Mouse (Mus musculus): ENCODE measurements around the gene Prkg1. TPM values are rescaled to one million over a fixed set of nuclear protein-coding genes. Genes with fewer than 3 reads are reported as not detected.

Prkg1 gene
- polyA plus RNA-seq, 1 experiment, result 1.4 TPM

GRCm38 (mm10) chr19:31713321-31713720 is 51.5 kb downstream of the Prkg1 start:
- TF ChIP-seq CTCF (IDR thresholded peaks at IDR 0.05; ENCODE audit: control insufficient read depth, insufficient read depth, low read length), result no peak
- no peak for TF ChIP-seq POLR2A (IDR thresholded peaks at IDR 0.05; ENCODE audit: borderline replicate concordance, control insufficient read depth, low read depth, low read length)
- Histone ChIP-seq H3K4me1 (ENCODE audit: control insufficient read depth, insufficient read depth, low read length) (no peaks in the 10 kb centered on the region), H3K27ac (ENCODE audit: control insufficient read depth, insufficient read depth, low read depth, low read length, poor library complexity) (no peak overlapping the region), H3K4me3 (replicated peaks; ENCODE audit: control insufficient read depth, low read depth, low read length) (no peak overlapping the region)
- 80% methylated on average over 4 of the region's 4 CpGs for WGBS

DNA sequence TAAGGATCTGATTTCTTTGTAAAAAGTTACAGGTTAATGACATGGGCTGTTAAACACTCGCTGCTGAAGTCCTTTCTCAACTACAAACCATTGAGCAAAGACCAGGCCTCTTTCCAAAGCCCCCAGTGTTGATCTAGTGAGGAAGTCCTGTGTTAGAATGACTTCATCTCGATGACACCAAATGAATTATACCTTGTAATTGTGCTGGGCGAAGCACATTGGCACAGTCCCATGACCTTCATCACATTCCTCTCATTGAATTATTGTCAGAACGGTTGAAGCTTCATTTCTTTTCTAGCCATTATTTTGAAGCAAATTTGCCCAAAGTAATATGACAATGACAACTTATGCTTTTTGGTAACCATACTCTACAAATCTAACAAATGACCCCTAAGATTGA is 54.5 kb downstream of the Prkg1 start:
- Histone ChIP-seq H3K4me3 (replicated peaks; ENCODE audit: control insufficient read depth, low read depth, low read length) (no peak overlapping the region), H3K27ac (ENCODE audit: control insufficient read depth, insufficient read depth, low read depth, low read length, poor library complexity) (no peak overlapping the region), H3K4me1 (ENCODE audit: control insufficient read depth, insufficient read depth, low read length) (no peaks in the 10 kb centered on the region)
- TF ChIP-seq POLR2A (IDR thresholded peaks at IDR 0.05; ENCODE audit: borderline replicate concordance, control insufficient read depth, low read depth, low read length) (no peak), CTCF (IDR thresholded peaks at IDR 0.05; ENCODE audit: control insufficient read depth, insufficient read depth, low read length) (no peak)
- 78% methylated on average over 4 of the region's 4 CpGs for WGBS

DNA sequence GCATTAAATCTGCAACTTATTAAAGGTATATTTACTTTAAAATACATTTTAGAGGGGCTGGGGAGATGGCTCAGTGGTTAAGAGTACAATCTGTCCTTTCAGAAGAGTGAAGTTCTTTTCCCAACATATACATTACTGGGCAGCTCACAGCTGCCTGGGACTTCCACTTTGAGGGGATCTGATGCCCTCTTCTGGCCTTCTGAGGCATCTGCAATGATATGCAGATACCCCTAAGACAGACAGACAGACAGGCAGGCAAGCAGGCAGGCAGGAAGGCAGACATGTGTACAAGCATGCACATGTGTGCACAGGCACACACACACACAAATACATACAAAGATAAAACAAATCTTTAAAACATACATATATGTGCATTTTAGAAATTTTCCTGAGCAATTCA is 60.8 kb downstream of the Prkg1 start:
- H3K27ac ChIP-seq (ENCODE audit: control insufficient read depth, insufficient read depth, low read depth, low read length, poor library complexity), result no peak overlapping the region
- H3K4me3 ChIP-seq (replicated peaks; ENCODE audit: control insufficient read depth, low read depth, low read length), result no peak overlapping the region
- no peaks in the 10 kb centered on the region for H3K4me1 ChIP-seq (ENCODE audit: control insufficient read depth, insufficient read depth, low read length)
- TF ChIP-seq POLR2A (IDR thresholded peaks at IDR 0.05; ENCODE audit: borderline replicate concordance, control insufficient read depth, low read depth, low read length) (no peak), CTCF (IDR thresholded peaks at IDR 0.05; ENCODE audit: control insufficient read depth, insufficient read depth, low read length) (no peak)

- 70% methylated on average over 6 of the region's 6 CpGs for WGBS
- no peaks in the 10 kb centered on the region for H3K4me1 ChIP-seq (ENCODE audit: control insufficient read depth, insufficient read depth, low read length)
- TF ChIP-seq CTCF (IDR thresholded peaks at IDR 0.05; ENCODE audit: control insufficient read depth, insufficient read depth, low read length), result no peak
- TF ChIP-seq POLR2A (IDR thresholded peaks at IDR 0.05; ENCODE audit: borderline replicate concordance, control insufficient read depth, low read depth, low read length), result no peak
Measured at GRCm38 (mm10) chr19:31698916-31699315, 65.9 kb downstream of the Prkg1 start.

DNA sequence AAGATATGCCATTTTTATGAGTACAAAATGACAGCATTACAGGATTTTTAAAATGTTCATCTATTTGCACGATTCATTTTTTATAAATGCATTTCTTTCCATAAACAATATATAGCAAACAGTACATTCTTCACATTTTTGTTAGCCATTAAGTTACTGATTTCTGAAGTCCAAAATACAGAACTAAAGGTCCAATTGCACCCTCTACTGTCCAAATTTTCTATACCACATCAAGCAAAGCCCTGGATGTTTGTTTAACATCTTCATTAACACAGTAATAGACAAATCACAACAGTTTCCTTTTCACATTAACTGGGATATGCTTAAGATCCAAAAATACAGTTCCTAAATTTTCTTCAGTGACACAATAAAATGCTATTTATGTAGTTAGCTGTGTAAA is 84.0 kb downstream of the Prkg1 start:
- TF ChIP-seq CTCF (IDR thresholded peaks at IDR 0.05; ENCODE audit: control insufficient read depth, insufficient read depth, low read length) (no peak), POLR2A (IDR thresholded peaks at IDR 0.05; ENCODE audit: borderline replicate concordance, control insufficient read depth, low read depth, low read length) (no peak)
- Histone ChIP-seq H3K4me1 (ENCODE audit: control insufficient read depth, insufficient read depth, low read length) (no peaks in the 10 kb centered on the region), H3K27ac (ENCODE audit: control insufficient read depth, insufficient read depth, low read depth, low read length, poor library complexity) (no peak overlapping the region), H3K4me3 (replicated peaks; ENCODE audit: control insufficient read depth, low read depth, low read length) (no peak overlapping the region)
- WGBS, result 41% methylated on average over 1 of the region's 1 CpGs

More at GRCm38 (mm10) chr19:31698916-31699315, 65.9 kb downstream of the Prkg1 start:
- Histone ChIP-seq H3K4me3 (replicated peaks; ENCODE audit: control insufficient read depth, low read depth, low read length) (no peak overlapping the region), H3K27ac (ENCODE audit: control insufficient read depth, insufficient read depth, low read depth, low read length, poor library complexity) (no peak overlapping the region)

GRCm38 (mm10) chr19:31678324-31678723 is 86.5 kb downstream of the Prkg1 start:
- no peaks in the 10 kb centered on the region for H3K4me1 ChIP-seq (ENCODE audit: control insufficient read depth, insufficient read depth, low read length)
- 38% methylated on average over 5 of the region's 5 CpGs for WGBS
- TF ChIP-seq CTCF (IDR thresholded peaks at IDR 0.05; ENCODE audit: control insufficient read depth, insufficient read depth, low read length), result 0 out of 2 replicates have a peak, but pooled peaks have one; percentile 17
- TF ChIP-seq POLR2A (IDR thresholded peaks at IDR 0.05; ENCODE audit: borderline replicate concordance, control insufficient read depth, low read depth, low read length), result no peak

DNA sequence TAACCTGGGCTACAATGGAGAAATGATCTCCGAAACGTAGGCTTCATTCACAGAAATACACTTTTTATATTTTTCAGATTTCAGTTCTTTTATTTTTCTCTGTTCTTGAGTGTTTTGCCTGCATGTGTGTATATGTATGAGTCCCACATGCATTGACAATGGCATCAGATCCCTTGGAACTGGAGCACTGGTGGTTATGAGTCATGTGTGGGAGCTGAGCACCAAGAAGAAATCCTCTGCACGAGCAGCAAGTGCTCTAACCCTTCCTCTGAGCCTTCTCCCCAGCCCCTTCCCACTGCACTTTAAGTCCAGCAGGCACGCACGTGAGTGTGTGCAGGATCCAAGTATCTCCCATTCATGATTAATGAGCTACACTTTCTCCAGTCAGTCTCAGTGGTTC is 93.1 kb downstream of the Prkg1 start:
- no peaks in the 10 kb centered on the region for H3K4me1 ChIP-seq (ENCODE audit: control insufficient read depth, insufficient read depth, low read length)
- TF ChIP-seq CTCF (IDR thresholded peaks at IDR 0.05; ENCODE audit: control insufficient read depth, insufficient read depth, low read length) (no peak), POLR2A (IDR thresholded peaks at IDR 0.05; ENCODE audit: borderline replicate concordance, control insufficient read depth, low read depth, low read length) (no peak)
- H3K4me3 ChIP-seq (replicated peaks; ENCODE audit: control insufficient read depth, low read depth, low read length), result no peak overlapping the region
- no peak overlapping the region for H3K27ac ChIP-seq (ENCODE audit: control insufficient read depth, insufficient read depth, low read depth, low read length, poor library complexity)
- WGBS, result 68% methylated on average over 5 of the region's 5 CpGs

More at GRCm38 (mm10) chr19:31678324-31678723, 86.5 kb downstream of the Prkg1 start:
- Histone ChIP-seq H3K27ac (ENCODE audit: control insufficient read depth, insufficient read depth, low read depth, low read length, poor library complexity) (no peak overlapping the region), H3K4me3 (replicated peaks; ENCODE audit: control insufficient read depth, low read depth, low read length) (no peak overlapping the region)

- TF ChIP-seq POLR2A (IDR thresholded peaks at IDR 0.05; ENCODE audit: borderline replicate concordance, control insufficient read depth, low read depth, low read length) (no peak), CTCF (IDR thresholded peaks at IDR 0.05; ENCODE audit: control insufficient read depth, insufficient read depth, low read length) (no peak)
- 42% methylated on average over 8 of the region's 8 CpGs for WGBS
- Histone ChIP-seq H3K4me3 (replicated peaks; ENCODE audit: control insufficient read depth, low read depth, low read length) (no peak overlapping the region), H3K27ac (ENCODE audit: control insufficient read depth, insufficient read depth, low read depth, low read length, poor library complexity) (no peak overlapping the region), H3K4me1 (ENCODE audit: control insufficient read depth, insufficient read depth, low read length) (no peaks in the 10 kb centered on the region)
Measured at GRCm38 (mm10) chr19:31665007-31665406, 99.8 kb downstream of the Prkg1 start.

Measured in bone marrow, adult 2 months (tissue).